Mouse (Mus musculus) intestine, embryonic 15.5 days (tissue): Measurements from ENCODE around the gene Sgk1. TPM values are rescaled to one million over a fixed set of nuclear protein-coding genes. Genes with fewer than 3 reads are reported as not detected.
A peak's percentile ranks its signal among the peaks of the same experiment; 100 is the strongest.
"Not testable (repeated sequence)": the region's sequence is repeated elsewhere in the genome, so short reads cannot be mapped to it uniquely, and the experiment has no call there.

Source experiments
- ATAC-seq: fragments of 200-750 bp; cut with Nextera tagmentation; 2 replicates; pipeline ENCODE4 v1.8.0; 2017; ENCODE audit warnings: moderate TSS enrichment, moderate library complexity
- H3K27ac ChIP-seq: fragments of 300-500 bp; sonication (generic); 2 replicates; pipeline ENCODE4 v1.5.1; 2015; ENCODE audit warnings: mild to moderate bottlenecking, inconsistent platforms
- H3K27me3 ChIP-seq: fragments of 300-500 bp; sonication (generic); replicated peaks from 2 replicates; pipeline ENCODE4 v1.6.1; 2015; ENCODE audit warnings: inconsistent platforms
- H3K36me3 ChIP-seq: fragments of 300-500 bp; sonication (generic); 2 replicates; pipeline ENCODE4 v1.6.1; 2015; ENCODE audit warnings: inconsistent platforms
- H3K4me1 ChIP-seq: fragments of 300-500 bp; sonication (generic); replicated peaks from 2 replicates; pipeline ENCODE4 v1.6.1; 2015; ENCODE audit warnings: inconsistent platforms
- H3K4me2 ChIP-seq: fragments of 300-500 bp; sonication (generic); replicated peaks from 2 replicates; pipeline ENCODE4 v1.6.1; 2015; ENCODE audit warnings: mild to moderate bottlenecking, inconsistent platforms
- H3K4me3 ChIP-seq: fragments of 300-500 bp; sonication (generic); replicated peaks from 2 replicates; pipeline ENCODE4 v1.5.1; 2015; ENCODE audit warnings: inconsistent platforms
- H3K9ac ChIP-seq: fragments of 300-500 bp; sonication (generic); 2 replicates; pipeline ENCODE4 v1.6.1; 2015; ENCODE audit warnings: inconsistent platforms
- H3K9me3 ChIP-seq: fragments of 300-500 bp; sonication (generic); 2 replicates; pipeline ENCODE4 v1.6.1; 2016; ENCODE audit warnings: inconsistent platforms
- WGBS: fragments of 180-500 bp; shearing (Covaris S2); methylation state at CpG from one replicate; pipeline ENCODE4 v1.1.7; 2015; 5-methylcytosine and 5-hydroxymethylcytosine counted together
- polyA plus RNA-seq: library from polyadenylated mRNA; unstranded; fragments of >200 nt; fragmentation: Nextera tagmentation; extraction: Ambion mirVana; gene quantifications from 2 replicates; pipeline ENCODE4 v1.2.1, GENCODE M21; 2015

Sgk1 gene
- polyA plus RNA-seq, 1 experiment from 2014 or later = 36.7 TPM

- Histone ChIP-seq H3K9me3 (no peaks in the 10 kb centered on the region), H3K36me3 (no peaks in the 10 kb centered on the region), H3K27me3 (peaks cover 11% of the 10 kb centered on the region), H3K4me1 (peaks cover 9% of the 10 kb centered on the region), H3K9ac (no peak overlapping the region), H3K4me2 (peak overlapping the region; percentile 33; the same call in 1 of the 2 replicates), H3K27ac (no peak overlapping the region), H3K4me3 (no peak overlapping the region)
- 13% methylated on average over 12 of the region's 12 CpGs for WGBS
- ATAC-seq = no peak
Measured at GRCm38 (mm10) chr10:21883587-21883986, 1.6 kb downstream of the Sgk1 start.

GRCm38 (mm10) chr10:21884534-21884933 lies 2.5 kb downstream of the Sgk1 start:
- Histone ChIP-seq H3K9ac (no peak overlapping the region), H3K4me1 (peaks cover 9% of the 10 kb centered on the region), H3K4me2 (no peak overlapping the region), H3K9me3 (no peaks in the 10 kb centered on the region), H3K27ac (no peak overlapping the region), H3K27me3 (peaks cover 11% of the 10 kb centered on the region), H3K36me3 (no peaks in the 10 kb centered on the region), H3K4me3 (no peak overlapping the region)
- no peak for ATAC-seq
- WGBS = 76% methylated on average over 3 of the region's 3 CpGs

- no peak overlapping the region for H3K27ac ChIP-seq
- H3K27me3 ChIP-seq = no peaks in the 10 kb centered on the region
- no peak overlapping the region for H3K9ac ChIP-seq
- H3K4me2 ChIP-seq = no peak overlapping the region
- H3K4me1 ChIP-seq = no peaks in the 10 kb centered on the region
- 71% methylated on average over 3 of the region's 3 CpGs for WGBS
- no peak for ATAC-seq
- no peaks in the 10 kb centered on the region for H3K36me3 ChIP-seq
- no peaks in the 10 kb centered on the region for H3K9me3 ChIP-seq
- no peak overlapping the region for H3K4me3 ChIP-seq
Measured at GRCm38 (mm10) chr10:21889141-21889765, 7.3 kb downstream of the Sgk1 start.

- Histone ChIP-seq H3K9ac (no peak overlapping the region), H3K4me2 (no peak overlapping the region), H3K27me3 (no peaks in the 10 kb centered on the region), H3K4me1 (no peaks in the 10 kb centered on the region), H3K9me3 (no peaks in the 10 kb centered on the region), H3K27ac (no peak overlapping the region), H3K36me3 (no peaks in the 10 kb centered on the region), H3K4me3 (no peak overlapping the region)
- no peak for ATAC-seq
- 84% methylated on average over 4 of the region's 4 CpGs for WGBS
Measured at GRCm38 (mm10) chr10:21890293-21890692, 8.3 kb downstream of the Sgk1 start.

- H3K36me3 ChIP-seq = no peaks in the 10 kb centered on the region
- no peak overlapping the region for H3K4me2 ChIP-seq
- H3K9me3 ChIP-seq = no peaks in the 10 kb centered on the region
- no peak overlapping the region for H3K4me3 ChIP-seq
- ATAC-seq = no peak
- no peaks in the 10 kb centered on the region for H3K4me1 ChIP-seq
- 55% methylated on average over 7 of the region's 7 CpGs for WGBS
- no peaks in the 10 kb centered on the region for H3K27me3 ChIP-seq
- no peak overlapping the region for H3K27ac ChIP-seq
- no peak overlapping the region for H3K9ac ChIP-seq
Measured at GRCm38 (mm10) chr10:21891442-21891841, 9.5 kb downstream of the Sgk1 start.

- Histone ChIP-seq H3K27ac (no peak overlapping the region), H3K4me2 (no peak overlapping the region), H3K4me3 (no peak overlapping the region), H3K36me3 (no peaks in the 10 kb centered on the region), H3K9me3 (no peaks in the 10 kb centered on the region), H3K4me1 (no peaks in the 10 kb centered on the region), H3K9ac (no peak overlapping the region), H3K27me3 (no peaks in the 10 kb centered on the region)
- no peak for ATAC-seq
- WGBS = 57% methylated on average over 4 of the region's 4 CpGs
Measured at GRCm38 (mm10) chr10:21892104-21892503, 10.1 kb downstream of the Sgk1 start.

- 94% methylated on average over 4 of the region's 4 CpGs for WGBS
- no peaks in the 10 kb centered on the region for H3K4me1 ChIP-seq
- no peak overlapping the region for H3K4me3 ChIP-seq
- H3K9ac ChIP-seq = no peak overlapping the region
- no peak for ATAC-seq
- no peaks in the 10 kb centered on the region for H3K27me3 ChIP-seq
- H3K9me3 ChIP-seq = no peaks in the 10 kb centered on the region
- H3K27ac ChIP-seq = no peak overlapping the region
- H3K36me3 ChIP-seq = no peaks in the 10 kb centered on the region
- H3K4me2 ChIP-seq = no peak overlapping the region
Measured at GRCm38 (mm10) chr10:21898417-21898816, 16.4 kb downstream of the Sgk1 start.

- not testable (repeated sequence) for ATAC-seq
Measured at GRCm38 (mm10) chr10:21898851-21899250, 16.9 kb downstream of the Sgk1 start.

GRCm38 (mm10) chr10:21899397-21899796 lies 17.4 kb downstream of the Sgk1 start:
- no peak overlapping the region for H3K4me2 ChIP-seq
- H3K36me3 ChIP-seq = no peaks in the 10 kb centered on the region
- H3K27ac ChIP-seq = no peak overlapping the region
- no peak overlapping the region for H3K9ac ChIP-seq
- H3K4me1 ChIP-seq = no peaks in the 10 kb centered on the region
- H3K9me3 ChIP-seq = no peaks in the 10 kb centered on the region
- no peaks in the 10 kb centered on the region for H3K27me3 ChIP-seq
- ATAC-seq = no peak
- 91% methylated on average over 3 of the region's 3 CpGs for WGBS
- H3K4me3 ChIP-seq = no peak overlapping the region

More at GRCm38 (mm10) chr10:21898851-21899250, 16.9 kb downstream of the Sgk1 start:
- not testable (repeated sequence) for H3K4me2 ChIP-seq, H3K9ac ChIP-seq, H3K9me3 ChIP-seq, H3K4me3 ChIP-seq, H3K27me3 ChIP-seq, H3K27ac ChIP-seq, H3K4me1 ChIP-seq, H3K36me3 ChIP-seq
- WGBS = 91% methylated on average over 17 of the region's 17 CpGs

GRCm38 (mm10) chr10:21902152-21903140 lies 20.5 kb downstream of the Sgk1 start:
- H3K4me3 ChIP-seq = no peak overlapping the region
- H3K27ac ChIP-seq = no peak overlapping the region
- H3K36me3 ChIP-seq = no peaks in the 10 kb centered on the region
- WGBS = 83% methylated on average over 10 of the region's 10 CpGs
- H3K27me3 ChIP-seq = no peaks in the 10 kb centered on the region
- H3K9me3 ChIP-seq = no peaks in the 10 kb centered on the region
- H3K4me1 ChIP-seq = no peaks in the 10 kb centered on the region
- H3K4me2 ChIP-seq = no peak overlapping the region
- no peak for ATAC-seq
- no peak overlapping the region for H3K9ac ChIP-seq

- Histone ChIP-seq H3K4me2 (no peak overlapping the region), H3K4me1 (no peaks in the 10 kb centered on the region), H3K9me3 (no peaks in the 10 kb centered on the region), H3K27ac (no peak overlapping the region), H3K27me3 (no peaks in the 10 kb centered on the region), H3K4me3 (no peak overlapping the region), H3K9ac (no peak overlapping the region), H3K36me3 (no peaks in the 10 kb centered on the region)
- 75% methylated on average over 2 of the region's 2 CpGs for WGBS
- ATAC-seq = no peak
Measured at GRCm38 (mm10) chr10:21904151-21904550, 22.2 kb downstream of the Sgk1 start.

- WGBS = 86% methylated on average over 1 of the region's 1 CpGs
- Histone ChIP-seq H3K27ac (no peak overlapping the region), H3K9me3 (no peaks in the 10 kb centered on the region), H3K4me1 (no peaks in the 10 kb centered on the region), H3K4me3 (no peak overlapping the region), H3K4me2 (no peak overlapping the region), H3K9ac (no peak overlapping the region), H3K36me3 (no peaks in the 10 kb centered on the region), H3K27me3 (no peaks in the 10 kb centered on the region)
- ATAC-seq = no peak
Measured at GRCm38 (mm10) chr10:21905616-21906015, 23.6 kb downstream of the Sgk1 start.
